Mouse (Mus musculus): ENCODE data around the gene Atp5g1. TPM values are rescaled to one million over a fixed set of nuclear protein-coding genes. Genes with fewer than 3 reads are reported as not detected.
A peak's percentile ranks its signal among the peaks of the same experiment; 100 is the strongest.
"Not testable (repeated sequence)": the region's sequence is repeated elsewhere in the genome, so short reads cannot be mapped to it uniquely, and the experiment has no call there.

Atp5g1 gene
- polyA plus RNA-seq (2016; fragmentation: Nextera tagmentation; extraction: Ambion mirVana): 569 and 674 TPM in 2 replicates

DNA sequence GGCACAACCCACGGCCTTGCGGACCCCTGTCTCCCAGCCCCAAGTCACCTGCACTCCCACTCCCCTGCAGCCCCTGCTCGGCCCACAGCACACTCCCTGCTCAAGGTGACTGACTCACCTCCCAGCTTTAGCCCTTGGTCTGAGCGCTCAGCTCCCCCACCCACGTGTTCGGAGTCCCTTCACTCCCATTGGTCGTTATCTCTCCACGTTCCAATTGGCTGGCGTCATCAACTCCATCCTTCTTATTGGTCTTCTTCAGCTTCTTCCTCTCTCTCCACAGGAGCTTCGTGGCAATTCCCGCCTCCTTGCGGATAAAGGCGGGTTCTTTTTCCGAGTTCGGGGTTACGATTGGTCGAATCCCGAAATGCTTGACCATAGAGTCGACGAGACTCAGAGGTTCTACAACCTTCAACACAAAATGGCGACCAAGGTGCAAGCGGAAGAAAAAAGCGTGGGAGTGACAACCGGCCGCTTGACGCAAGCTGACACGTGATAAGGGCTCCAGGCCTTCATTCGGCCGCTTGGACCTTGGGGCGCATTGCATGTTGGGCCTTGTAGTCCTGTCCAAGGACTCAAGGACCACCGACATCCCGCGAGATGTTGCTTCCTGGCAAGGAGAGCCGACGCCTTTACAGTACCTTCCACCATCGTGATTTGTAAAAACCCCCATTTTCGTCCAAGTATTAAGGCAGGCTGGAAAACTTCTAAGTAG lies at the start of gene Atp5g1:
Atp5g1 (minus strand) TSS at position 162 of the 712 bp plus-strand sequence.
- Histone ChIP-seq H3K27me3 (ENCODE audit: low read depth, poor library complexity, severe bottlenecking) (no peaks in the 10 kb centered on the region), H3K27ac (peak within 1 kb of the TSS; percentile 87), H3K36me3 (peaks cover 25% of the 10 kb centered on the region), H3K4me1 (peaks cover 23% of the 10 kb centered on the region), H3K9me3 (replicated peaks) (no peaks in the 10 kb centered on the region), H3K4me3 (peak within 1 kb of the TSS; percentile 80)
- WGBS: under 1% methylated on average over 37 of the region's 37 CpGs
- DNase-seq (ENCODE audit: low spot score): peak; percentile 94

DNA sequence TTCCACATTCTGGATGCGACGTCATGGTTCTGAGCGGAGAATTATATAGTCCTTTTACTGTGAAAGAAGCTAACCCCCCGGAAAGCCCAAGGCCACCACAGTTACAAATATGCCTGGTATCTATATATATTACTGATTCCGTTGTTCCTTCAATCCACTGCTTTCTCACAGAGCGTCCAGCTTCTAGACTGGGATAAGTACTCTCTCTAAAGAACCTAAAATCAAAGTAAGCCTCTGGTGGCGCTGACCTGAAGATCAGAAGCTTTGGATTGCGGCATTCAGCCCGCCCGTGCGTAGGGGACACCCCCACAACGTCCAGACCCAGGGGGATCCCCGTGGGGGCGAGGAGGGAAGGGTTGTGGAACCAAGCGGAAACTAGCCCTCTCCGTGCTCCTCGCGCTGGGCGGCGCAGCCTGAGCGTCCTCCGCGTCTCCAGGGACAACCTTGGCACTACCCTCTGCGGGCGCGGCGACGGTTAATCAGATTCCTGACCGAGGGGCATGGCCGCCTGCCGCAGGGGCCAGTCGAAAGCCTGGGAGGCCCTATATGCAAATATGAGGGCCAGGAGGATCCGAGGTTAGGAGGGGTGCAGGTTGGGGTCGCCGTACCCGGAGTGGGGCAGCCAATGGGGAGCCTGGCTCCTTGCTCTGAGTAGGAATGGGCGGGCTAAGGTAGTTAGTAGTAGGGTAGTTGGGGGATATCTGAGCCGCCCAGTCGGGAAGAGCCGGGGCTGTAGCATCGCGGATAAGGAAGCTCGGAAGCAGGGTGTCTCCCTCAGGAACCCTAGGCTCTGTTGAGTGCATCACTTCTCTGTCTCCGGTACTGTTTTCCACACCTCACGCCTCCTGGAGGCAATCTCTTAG lies 48.8 kb upstream of the Atp5g1 start:
- peak; percentile 63 for DNase-seq (ENCODE audit: low spot score)
- peak overlapping the region; percentile 53 for H3K4me3 ChIP-seq
- no peaks in the 10 kb centered on the region for H3K9me3 ChIP-seq (replicated peaks)
- no peak overlapping the region for H3K27ac ChIP-seq
- WGBS: 2% methylated on average over 45 of the region's 45 CpGs
- H3K4me1 ChIP-seq: peaks cover 10% of the 10 kb centered on the region
- H3K27me3 ChIP-seq (ENCODE audit: low read depth, poor library complexity, severe bottlenecking): peaks cover 68% of the 10 kb centered on the region
- no peaks in the 10 kb centered on the region for H3K36me3 ChIP-seq

DNA sequence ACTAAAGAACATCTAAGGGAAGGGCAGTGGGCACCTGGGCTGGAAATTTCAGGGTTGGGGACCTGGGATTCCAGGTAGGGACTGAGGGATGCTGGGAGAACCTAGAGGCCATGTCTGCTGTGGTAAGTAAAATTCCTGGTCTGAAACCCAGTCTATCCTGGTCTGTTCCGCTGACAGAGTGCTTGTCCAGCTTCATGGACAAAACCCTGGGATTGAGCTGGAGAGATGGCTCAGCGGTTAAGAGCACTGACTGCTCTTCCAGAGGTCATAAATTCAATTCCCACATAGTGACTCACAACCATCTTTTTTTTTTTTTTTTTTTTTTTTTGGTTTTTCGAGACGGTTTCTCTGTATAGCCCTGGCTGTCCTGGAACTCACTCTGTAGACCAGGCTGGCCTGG lies 47.3 kb upstream of the Atp5g1 start:
- H3K9me3 ChIP-seq (replicated peaks); DNase-seq (ENCODE audit: low spot score); H3K27ac ChIP-seq; H3K4me3 ChIP-seq; H3K36me3 ChIP-seq: not testable (repeated sequence)
- 80% methylated on average over 4 of the region's 4 CpGs for WGBS
- peaks cover 63% of the 10 kb centered on the region for H3K27me3 ChIP-seq (ENCODE audit: low read depth, poor library complexity, severe bottlenecking)
- H3K4me1 ChIP-seq: peaks cover 10% of the 10 kb centered on the region

DNA sequence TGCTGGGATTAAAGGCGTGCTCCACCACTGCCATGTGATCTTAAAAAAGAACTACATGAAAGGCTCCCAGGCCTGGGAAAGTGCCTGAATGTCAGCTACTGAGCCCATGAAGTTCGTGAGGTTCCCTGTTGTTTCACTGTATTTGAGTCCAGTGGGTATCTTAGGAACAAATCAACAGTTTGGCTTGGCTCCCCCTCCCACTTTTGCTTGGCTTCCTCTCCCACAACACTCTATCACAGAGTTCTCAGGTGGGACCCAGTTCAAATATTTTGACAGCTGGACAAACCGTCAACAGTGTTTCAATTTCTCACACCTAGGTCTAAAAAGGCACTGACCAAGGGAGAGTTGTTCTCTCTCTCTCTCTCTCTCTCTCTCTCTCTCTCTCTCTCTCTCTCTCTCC lies 43.9 kb upstream of the Atp5g1 start:
- 75% methylated on average over 3 of the region's 3 CpGs for WGBS
- Histone ChIP-seq H3K27ac (no peak overlapping the region), H3K27me3 (ENCODE audit: low read depth, poor library complexity, severe bottlenecking) (peaks cover 38% of the 10 kb centered on the region), H3K9me3 (replicated peaks) (no peaks in the 10 kb centered on the region), H3K36me3 (no peaks in the 10 kb centered on the region), H3K4me3 (no peak overlapping the region), H3K4me1 (peaks cover 5% of the 10 kb centered on the region)
- no peak for DNase-seq (ENCODE audit: low spot score)

DNA sequence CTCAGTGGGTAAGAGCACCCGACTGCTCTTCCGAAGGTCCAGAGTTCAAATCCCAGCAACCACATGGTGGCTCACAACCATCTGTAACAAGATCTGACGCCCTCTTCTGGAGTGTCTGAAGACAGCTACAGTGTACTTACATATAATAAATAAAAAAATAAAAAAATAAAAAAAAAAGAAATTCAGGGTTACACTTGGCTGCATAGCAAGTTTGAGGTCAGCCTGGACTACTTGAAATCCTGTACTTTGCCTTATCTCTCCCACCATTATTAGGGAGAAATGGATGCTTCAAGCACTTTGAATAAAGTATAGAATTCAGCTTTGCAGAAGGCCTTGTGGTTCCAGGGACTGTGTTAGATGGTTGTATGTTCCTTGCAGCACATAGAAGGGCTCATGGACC lies 41.5 kb upstream of the Atp5g1 start:
- not testable (repeated sequence) for DNase-seq (ENCODE audit: low spot score); H3K4me1 ChIP-seq; H3K27ac ChIP-seq; H3K4me3 ChIP-seq; H3K36me3 ChIP-seq; H3K9me3 ChIP-seq (replicated peaks)
- peaks cover 19% of the 10 kb centered on the region; the same call in 1 of the 2 replicates for H3K27me3 ChIP-seq (ENCODE audit: low read depth, poor library complexity, severe bottlenecking)
- 79% methylated on average over 3 of the region's 3 CpGs for WGBS

DNA sequence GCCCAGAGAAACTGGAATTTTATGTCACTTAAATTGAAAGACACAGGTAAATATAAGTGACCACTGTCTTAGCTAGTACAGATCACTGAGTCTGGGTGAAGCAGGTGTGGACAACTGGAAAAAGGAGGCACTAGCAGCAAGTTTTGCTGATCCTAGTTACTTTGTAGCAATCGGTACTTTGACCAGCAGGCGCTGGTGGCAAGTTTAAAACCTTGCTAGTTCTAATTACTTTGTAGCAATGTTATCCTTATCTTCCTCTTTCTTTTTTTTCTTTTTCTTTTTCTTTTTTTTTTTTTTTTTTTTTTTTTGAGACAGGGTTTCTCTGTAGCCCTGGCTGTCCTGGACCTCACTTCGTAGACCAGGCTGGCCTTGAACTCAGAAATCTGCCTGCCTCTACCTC lies 40.6 kb upstream of the Atp5g1 start:
- DNase-seq (ENCODE audit: low spot score): no peak
- no peaks in the 10 kb centered on the region for H3K9me3 ChIP-seq (replicated peaks)
- H3K36me3 ChIP-seq: no peaks in the 10 kb centered on the region
- no peak overlapping the region for H3K27ac ChIP-seq
- 0 out of 2 replicates have a peak, but pooled peaks cover 11% of the 10 kb centered on the region for H3K27me3 ChIP-seq (ENCODE audit: low read depth, poor library complexity, severe bottlenecking)
- H3K4me3 ChIP-seq: no peak overlapping the region
- WGBS: 87% methylated on average over 3 of the region's 3 CpGs
- no peaks in the 10 kb centered on the region for H3K4me1 ChIP-seq

DNA sequence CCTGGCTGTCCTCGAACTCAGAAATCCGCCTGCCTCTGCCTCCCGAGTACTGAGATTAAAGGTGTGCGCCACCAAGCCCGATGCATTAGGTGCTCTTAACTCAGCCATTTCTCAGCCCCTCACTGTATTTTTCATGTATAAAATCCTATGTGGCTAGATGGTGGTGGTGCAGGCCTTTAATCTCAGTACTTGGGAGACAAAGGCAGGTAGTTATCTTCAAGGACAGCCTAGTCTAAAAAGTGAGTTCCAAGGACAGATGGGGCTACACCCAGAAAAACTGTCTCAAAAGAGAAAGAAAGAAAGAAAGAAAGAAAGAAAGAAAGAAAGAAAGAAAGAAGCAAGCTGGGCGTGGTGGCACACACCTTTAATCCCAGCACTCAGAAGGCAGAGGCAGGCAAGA lies 39.9 kb upstream of the Atp5g1 start:
- DNase-seq (ENCODE audit: low spot score): no peak

DNA sequence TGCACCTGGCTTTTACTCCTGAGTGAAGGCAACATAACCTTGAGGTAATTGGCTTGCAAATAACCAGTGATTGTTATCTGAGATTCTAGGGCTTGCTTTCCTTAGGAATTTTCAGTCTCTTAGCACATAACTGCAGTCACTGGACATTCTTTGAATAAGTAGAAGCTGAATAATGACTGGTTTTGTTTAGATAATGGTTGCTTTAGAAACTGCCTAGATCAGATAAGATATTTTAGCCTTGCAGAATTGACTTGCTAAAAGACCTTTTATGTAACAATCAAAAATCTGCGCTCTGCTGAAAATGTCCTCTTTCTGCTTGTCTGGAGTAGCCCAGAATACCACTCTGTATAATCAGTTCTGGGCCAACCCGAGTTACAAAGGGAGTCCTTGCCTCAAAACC lies 38.6 kb upstream of the Atp5g1 start:
- no peak overlapping the region for H3K27ac ChIP-seq
- H3K9me3 ChIP-seq (replicated peaks): no peaks in the 10 kb centered on the region
- 80% methylated on average over 2 of the region's 2 CpGs for WGBS
- no peak for DNase-seq (ENCODE audit: low spot score)
- no peak overlapping the region for H3K4me3 ChIP-seq
- H3K27me3 ChIP-seq (ENCODE audit: low read depth, poor library complexity, severe bottlenecking): 0 out of 2 replicates have a peak, but pooled peaks cover 3% of the 10 kb centered on the region
- H3K36me3 ChIP-seq: no peaks in the 10 kb centered on the region
- H3K4me1 ChIP-seq: no peaks in the 10 kb centered on the region

More for the DNA sequence above, 39.9 kb upstream of the Atp5g1 start:
- Histone ChIP-seq H3K36me3 (no peaks in the 10 kb centered on the region), H3K4me3 (no peak overlapping the region), H3K27ac (no peak overlapping the region), H3K27me3 (ENCODE audit: low read depth, poor library complexity, severe bottlenecking) (0 out of 2 replicates have a peak, but pooled peaks cover 8% of the 10 kb centered on the region), H3K9me3 (replicated peaks) (no peaks in the 10 kb centered on the region), H3K4me1 (no peaks in the 10 kb centered on the region)
- 91% methylated on average over 6 of the region's 6 CpGs for WGBS

DNA sequence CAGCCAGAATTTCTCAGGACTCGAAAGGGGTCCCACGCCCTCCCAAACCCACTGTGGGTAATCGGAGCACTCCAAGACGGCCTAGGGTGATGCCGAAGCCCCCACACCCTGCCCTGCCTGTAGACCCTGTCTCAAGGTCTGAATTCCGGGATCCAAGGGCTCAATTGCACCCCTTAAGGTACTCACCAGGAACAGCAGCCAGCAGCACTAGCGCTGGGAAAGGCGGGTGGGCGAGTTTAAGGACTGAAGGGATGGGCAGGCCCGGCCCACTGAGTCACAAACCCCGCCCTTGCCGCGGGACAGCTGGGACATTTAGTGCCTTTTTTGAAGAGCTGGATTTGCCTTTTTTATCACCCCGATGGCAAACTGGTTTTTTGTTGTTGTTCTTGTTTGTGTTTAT lies 36.3 kb upstream of the Atp5g1 start, which contains the start of gene Calcoco2:
Calcoco2 (minus strand) TSS at position 214 of the 400 bp plus-strand sequence.
- no peak within 1 kb of the TSS for H3K4me3 ChIP-seq
- H3K27me3 ChIP-seq (ENCODE audit: low read depth, poor library complexity, severe bottlenecking): 0 out of 2 replicates have a peak, but pooled peaks cover 3% of the 10 kb centered on the region
- no peaks in the 10 kb centered on the region for H3K9me3 ChIP-seq (replicated peaks)
- no peak for DNase-seq (ENCODE audit: low spot score)
- WGBS: 38% methylated on average over 14 of the region's 14 CpGs
- H3K27ac ChIP-seq: no peak within 1 kb of the TSS
- no peaks in the 10 kb centered on the region for H3K36me3 ChIP-seq
- no peaks in the 10 kb centered on the region for H3K4me1 ChIP-seq

DNA sequence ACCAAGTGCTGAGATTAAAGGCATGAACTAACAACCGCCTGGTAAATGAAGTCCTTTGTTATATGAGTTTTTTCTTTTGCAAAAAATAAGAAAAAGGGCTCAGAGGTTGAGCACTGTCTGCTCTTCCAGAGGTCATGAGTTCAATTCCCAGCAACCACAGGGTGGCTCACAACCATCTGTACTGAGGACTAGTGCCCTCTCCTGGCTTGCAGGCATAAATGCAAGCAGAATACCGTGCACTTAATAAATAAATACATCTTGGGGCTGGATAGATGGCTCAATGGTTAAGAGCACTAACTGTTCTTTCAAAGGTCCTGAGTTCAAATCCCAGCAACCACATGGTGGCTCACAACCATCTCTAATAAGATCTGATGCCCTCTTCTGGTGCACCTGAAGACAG lies 35.5 kb upstream of the Atp5g1 start:
- 61% methylated on average over 2 of the region's 2 CpGs for WGBS
- not testable (repeated sequence) for H3K27ac ChIP-seq; H3K4me1 ChIP-seq; H3K36me3 ChIP-seq; H3K4me3 ChIP-seq; H3K27me3 ChIP-seq (ENCODE audit: low read depth, poor library complexity, severe bottlenecking); DNase-seq (ENCODE audit: low spot score); H3K9me3 ChIP-seq (replicated peaks)

DNA sequence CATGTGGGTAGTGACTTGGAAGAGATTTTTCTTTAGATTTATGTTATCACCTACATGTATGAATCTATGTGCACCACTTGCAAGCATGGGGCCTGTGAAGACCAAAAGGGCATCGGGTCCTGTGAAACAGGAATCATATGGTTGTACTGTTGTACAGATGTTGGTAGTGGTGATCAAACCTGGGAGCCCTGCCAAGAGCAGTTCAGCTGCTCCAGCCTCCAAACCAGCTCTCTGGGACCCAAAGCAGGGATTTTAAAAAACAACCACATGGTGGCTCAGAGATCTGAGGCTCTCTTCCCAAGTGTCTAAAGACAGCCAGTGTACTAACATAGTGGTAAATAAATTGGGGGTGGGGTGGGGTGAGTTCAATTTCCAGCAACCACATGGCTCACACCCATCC lies 32.9 kb upstream of the Atp5g1 start:
- Histone ChIP-seq H3K9me3 (replicated peaks) (no peaks in the 10 kb centered on the region), H3K4me3 (no peak overlapping the region), H3K27me3 (ENCODE audit: low read depth, poor library complexity, severe bottlenecking) (no peaks in the 10 kb centered on the region), H3K4me1 (no peaks in the 10 kb centered on the region), H3K27ac (no peak overlapping the region), H3K36me3 (no peaks in the 10 kb centered on the region)
- 88% methylated on average over 1 of the region's 1 CpGs for WGBS
- DNase-seq (ENCODE audit: low spot score): no peak

DNA sequence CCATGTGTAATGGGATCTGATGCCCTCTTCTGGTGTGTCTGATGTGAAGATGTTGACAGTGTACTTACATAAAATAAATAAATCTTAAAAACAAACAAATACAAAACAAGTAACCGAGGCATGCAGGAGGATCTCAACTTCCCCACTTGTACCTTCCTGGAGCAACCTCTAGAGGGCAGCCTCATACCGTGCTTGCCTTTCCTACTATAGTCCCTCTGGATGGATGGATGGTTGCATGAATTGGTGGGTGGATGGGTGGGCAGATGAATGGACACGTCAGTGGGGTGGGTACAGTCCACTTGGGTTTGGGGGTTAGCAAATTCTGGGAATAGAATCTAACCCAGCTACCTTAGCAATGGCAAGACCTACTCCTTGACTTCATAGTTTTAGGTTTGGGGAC lies 17.9 kb upstream of the Atp5g1 start:
- H3K36me3 ChIP-seq: no peaks in the 10 kb centered on the region
- no peak overlapping the region for H3K27ac ChIP-seq
- no peaks in the 10 kb centered on the region for H3K4me1 ChIP-seq
- DNase-seq (ENCODE audit: low spot score): peak; percentile 70
- H3K9me3 ChIP-seq (replicated peaks): no peaks in the 10 kb centered on the region
- 7% methylated on average over 3 of the region's 3 CpGs for WGBS
- no peak overlapping the region for H3K4me3 ChIP-seq
- H3K27me3 ChIP-seq (ENCODE audit: low read depth, poor library complexity, severe bottlenecking): 0 out of 2 replicates have a peak, but pooled peaks cover 14% of the 10 kb centered on the region

Measured in limb, embryonic 10.5 days (tissue).